Mouse (Mus musculus): Measurements from ENCODE around the gene 1700023F06Rik.

DNA sequence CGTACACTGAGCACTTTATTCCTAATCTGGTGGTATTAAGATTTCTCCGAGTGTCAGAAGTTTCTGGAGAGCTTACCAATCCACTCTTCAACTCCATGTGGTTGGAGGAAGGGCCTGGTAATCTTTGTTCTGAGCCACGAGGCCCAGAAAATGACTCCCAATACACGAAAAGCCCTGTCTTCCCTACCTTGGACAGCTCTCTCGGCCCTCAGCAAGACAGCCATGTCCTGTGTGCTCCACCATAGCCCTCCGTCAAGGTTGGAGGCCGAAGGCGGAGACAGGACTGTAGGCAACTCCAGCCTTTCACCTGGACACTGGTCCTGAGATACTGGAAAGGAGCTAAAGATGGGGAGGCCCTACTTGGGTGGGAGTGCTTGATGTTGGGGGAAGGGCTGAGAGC lies 1.9 kb upstream of the 1700023F06Rik start:
- TF ChIP-seq CTCF (conservative IDR thresholded peaks at IDR 0.05 in 1 of 2, IDR thresholded peaks at IDR 0.05 in 1 of 2; ENCODE audit: low read depth in 2 of 2, low read length in 2 of 2) (no peak), CHD2 (IDR thresholded peaks at IDR 0.05; ENCODE audit: low read length) (no peak), POLR2AphosphoS2 (IDR thresholded peaks at IDR 0.05; ENCODE audit: low read depth, low read length) (no peak), IRF4 (IDR thresholded peaks at IDR 0.05; ENCODE audit: low read depth, low read length) (no peak), POLR2A (IDR thresholded peaks at IDR 0.05; ENCODE audit: low read depth, low read length) (no peak), USF1 (IDR thresholded peaks at IDR 0.05; ENCODE audit: low read depth, low read length) (no peak), MYC (IDR thresholded peaks at IDR 0.05; ENCODE audit: low read depth, low read length) (no peak), NELFE (IDR thresholded peaks at IDR 0.05; ENCODE audit: low read depth, low read length) (no peak), ZC3H11A (IDR thresholded peaks at IDR 0.05; ENCODE audit: low read depth, low read length) (no peak), SIN3A (IDR thresholded peaks at IDR 0.05; ENCODE audit: low read length) (no peak), EP300 (IDR thresholded peaks at IDR 0.05; ENCODE audit: low read length) (no peak)

All from CH12.LX (cell line).